Mouse (Mus musculus): ENCODE data around the gene Iqsec1. TPM values are rescaled to one million over a fixed set of nuclear protein-coding genes. Genes with fewer than 3 reads are reported as not detected.

Gene Iqsec1
- total and polyA plus RNA-seq, 3 experiments, result 17.0 to 90.4 (median 83.5) TPM

DNA sequence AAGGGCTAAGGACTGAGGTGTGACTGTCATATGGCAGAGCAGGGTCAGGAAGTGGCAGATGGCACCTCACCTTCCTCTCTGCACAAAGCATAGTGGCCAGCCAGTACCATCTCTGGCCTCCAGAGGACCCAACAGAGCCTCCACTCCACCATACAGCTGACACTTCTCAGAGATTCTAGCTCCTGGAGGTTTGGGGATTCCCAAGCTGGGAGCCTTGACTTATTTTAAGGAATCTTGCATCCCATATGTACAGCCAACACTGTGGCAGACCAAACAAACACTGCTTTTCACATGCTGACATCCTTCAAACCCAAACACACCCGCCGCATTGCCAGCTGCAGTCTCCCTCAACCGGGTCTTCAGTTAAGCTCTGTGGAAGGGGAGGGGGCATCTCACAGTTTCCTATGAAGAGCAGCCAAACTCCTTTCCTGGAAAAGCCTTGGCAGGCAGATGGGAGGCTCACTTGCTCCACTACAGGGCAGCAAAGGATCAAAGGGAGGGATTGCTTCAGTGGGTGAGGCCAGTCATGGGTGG, 242.1 kb downstream of the Iqsec1 start:
- no peak for TF ChIP-seq SIN3A (IDR thresholded peaks at IDR 0.05; ENCODE audit: low read length)
- TF ChIP-seq POLR2A (IDR thresholded peaks at IDR 0.05; ENCODE audit: low read depth, low read length), result no peak
- TF ChIP-seq JUN (IDR thresholded peaks at IDR 0.05; ENCODE audit: insufficient read depth, low read depth, low read length), result no peak
- TF ChIP-seq ZMIZ1 (IDR thresholded peaks at IDR 0.05; ENCODE audit: low read depth, low read length), result no peak
- TF ChIP-seq SMC3 (IDR thresholded peaks at IDR 0.05; ENCODE audit: low read depth, low read length), result peak; percentile 44
- TF ChIP-seq POLR2AphosphoS2 (IDR thresholded peaks at IDR 0.05; ENCODE audit: low read depth, low read length), result no peak
- no peak for TF ChIP-seq JUND (conservative IDR thresholded peaks at IDR 0.05; ENCODE audit: low read depth, low read length)
- TF ChIP-seq E2F4 (IDR thresholded peaks at IDR 0.05; ENCODE audit: insufficient replicate concordance, low read depth, low read length), result no peak
- no peak for TF ChIP-seq CHD2 (IDR thresholded peaks at IDR 0.05; ENCODE audit: low read length)
- no peak for TF ChIP-seq TBP (conservative IDR thresholded peaks at IDR 0.05; ENCODE audit: low read depth, low read length)
- TF ChIP-seq ETS1 (conservative IDR thresholded peaks at IDR 0.05; ENCODE audit: low read depth, low read length), result no peak
- TF ChIP-seq BHLHE40 (IDR thresholded peaks at IDR 0.05; ENCODE audit: low read depth, low read length), result no peak
- TF ChIP-seq CTCF (conservative IDR thresholded peaks at IDR 0.05 in 1 of 2, IDR thresholded peaks at IDR 0.05 in 1 of 2; ENCODE audit: low read depth in 2 of 2, low read length in 2 of 2), result peak in 1 of 2 experiments; percentile 45; a peak in 2 of 4 replicates
- peak; percentile 24; the same call in 1 of the 2 replicates for TF ChIP-seq ELF1 (IDR thresholded peaks at IDR 0.05; ENCODE audit: low read depth, low read length)
- peak; percentile 27 for TF ChIP-seq RAD21 (IDR thresholded peaks at IDR 0.05; ENCODE audit: low read depth, low read length)
- Histone ChIP-seq H3K79me2 (replicated peaks; ENCODE audit: control insufficient read depth, extremely low read depth, insufficient read depth, poor library complexity, severe bottlenecking) (peaks cover 80% of the 10 kb centered on the region), H3K4me3 (replicated peaks in 1 of 3; ENCODE audit: low read depth in 2 of 3, low read length in 2 of 3, poor library complexity in 1 of 3) (no peak overlapping the region), H3K9ac (ENCODE audit: insufficient read depth, low read depth) (no peak overlapping the region), H3K4me2 (ENCODE audit: insufficient read depth, low read depth, poor library complexity, severe bottlenecking) (no peak overlapping the region), H3K36me3 (replicated peaks in 1 of 2; ENCODE audit: control insufficient read depth in 1 of 2, insufficient read depth in 1 of 2, low read length in 1 of 2) (peaks cover 40 to 89% of the 10 kb centered on the region in 2 experiments), H3K4me1 (ENCODE audit: control insufficient read depth in 1 of 2, insufficient read depth in 2 of 2) (peaks cover 35 to 99% of the 10 kb centered on the region in 2 experiments), H3K27me3 (replicated peaks) (no peaks in the 10 kb centered on the region), H3K27ac (ENCODE audit: insufficient read depth, low read depth) (no peak overlapping the region), H3K9me3 (replicated peaks; ENCODE audit: low read length) (no peaks in the 10 kb centered on the region)
- dilution Hi-C loops (cut with MboI; ENCODE audit: extremely low pct_ligation_motif_present, extremely low pct_unique_long_range_greater_than_20kb, low sequenced_read_pairs), result no loop called here
- in situ Hi-C loops (cut with MboI; ENCODE audit: low pct_ligation_motif_present, low pct_unique_long_range_greater_than_20kb, low sequenced_read_pairs), result no loop called here
- no peak for DNase-seq (ENCODE audit: extremely low read depth)

DNA sequence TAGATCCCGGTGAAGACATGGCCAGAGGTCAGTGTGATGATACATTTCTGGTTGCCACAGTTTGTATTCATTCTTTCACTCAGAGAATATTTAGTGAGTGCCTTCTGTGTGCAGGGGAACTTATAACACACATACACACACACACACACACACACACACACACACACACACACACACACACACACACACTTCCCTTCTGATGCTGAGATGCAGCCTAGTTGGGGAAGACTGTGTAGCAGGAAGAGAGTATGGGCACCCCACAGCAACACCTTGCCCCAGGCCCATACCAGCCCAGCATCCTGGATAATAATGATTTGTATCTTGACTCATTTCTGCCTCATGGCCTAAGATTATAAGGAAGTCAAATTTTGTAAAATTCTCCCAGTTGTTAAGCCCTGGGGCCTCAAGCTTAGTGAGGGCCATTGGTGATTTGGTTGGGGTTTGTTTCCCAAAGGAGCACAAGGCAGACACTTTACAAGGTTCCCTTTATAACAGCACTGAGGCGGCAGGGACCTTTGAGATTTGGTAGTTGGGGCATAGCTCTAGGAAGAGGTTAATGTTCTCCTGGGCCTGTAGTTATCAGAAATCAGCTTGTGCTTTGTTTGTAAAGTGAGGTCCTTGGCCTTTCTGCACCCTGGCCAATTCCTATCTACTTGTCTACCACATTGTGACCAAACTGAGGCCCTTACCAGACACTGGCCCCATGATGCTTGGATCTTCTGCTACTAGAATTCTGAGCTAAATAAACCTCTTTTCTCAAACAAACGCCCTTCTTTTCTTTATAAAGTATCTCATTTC, 242.9 kb downstream of the Iqsec1 start:
- no peaks in the 10 kb centered on the region for H3K9me3 ChIP-seq (replicated peaks; ENCODE audit: low read length)
- peak overlapping the region; percentile 28; the same call in 1 of the 2 replicates for H3K27ac ChIP-seq (ENCODE audit: insufficient read depth, low read depth)
- H3K27me3 ChIP-seq (replicated peaks), result no peaks in the 10 kb centered on the region
- peaks cover 44 to 89% of the 10 kb centered on the region in 2 experiments for H3K36me3 ChIP-seq (replicated peaks in 1 of 2; ENCODE audit: control insufficient read depth in 1 of 2, insufficient read depth in 1 of 2, low read length in 1 of 2)
- peaks cover 73% of the 10 kb centered on the region for H3K79me2 ChIP-seq (replicated peaks; ENCODE audit: control insufficient read depth, extremely low read depth, insufficient read depth, poor library complexity, severe bottlenecking)
- H3K9ac ChIP-seq (ENCODE audit: insufficient read depth, low read depth), result no peak overlapping the region
- no peak for DNase-seq (ENCODE audit: extremely low read depth)
- no peak overlapping the region for H3K4me2 ChIP-seq (ENCODE audit: insufficient read depth, low read depth, poor library complexity, severe bottlenecking)
- H3K4me1 ChIP-seq (ENCODE audit: control insufficient read depth in 1 of 2, insufficient read depth in 2 of 2), result peaks cover 32 to 99% of the 10 kb centered on the region in 2 experiments
- dilution Hi-C loops (cut with MboI; ENCODE audit: extremely low pct_ligation_motif_present, extremely low pct_unique_long_range_greater_than_20kb, low sequenced_read_pairs) (no loop called here), in situ Hi-C loops (cut with MboI; ENCODE audit: low pct_ligation_motif_present, low pct_unique_long_range_greater_than_20kb, low sequenced_read_pairs) (no loop called here)
- TF ChIP-seq SMC3 (IDR thresholded peaks at IDR 0.05; ENCODE audit: low read depth, low read length), result no peak
- TF ChIP-seq POLR2AphosphoS2 (IDR thresholded peaks at IDR 0.05; ENCODE audit: low read depth, low read length), result no peak
- no peak for TF ChIP-seq GABPA (IDR thresholded peaks at IDR 0.05; ENCODE audit: insufficient replicate concordance, low read depth, low read length)
- 0 out of 2 replicates have a peak, but pooled peaks have one; percentile 11 for TF ChIP-seq IRF4 (IDR thresholded peaks at IDR 0.05; ENCODE audit: low read depth, low read length)
- no peak for TF ChIP-seq BHLHE40 (IDR thresholded peaks at IDR 0.05; ENCODE audit: low read depth, low read length)
- H3K4me3 ChIP-seq (replicated peaks in 1 of 3; ENCODE audit: low read depth in 2 of 3, low read length in 2 of 3, poor library complexity in 1 of 3), result no peak overlapping the region
